Mouse (Mus musculus): ENCODE data around the gene Fau.

DNA sequence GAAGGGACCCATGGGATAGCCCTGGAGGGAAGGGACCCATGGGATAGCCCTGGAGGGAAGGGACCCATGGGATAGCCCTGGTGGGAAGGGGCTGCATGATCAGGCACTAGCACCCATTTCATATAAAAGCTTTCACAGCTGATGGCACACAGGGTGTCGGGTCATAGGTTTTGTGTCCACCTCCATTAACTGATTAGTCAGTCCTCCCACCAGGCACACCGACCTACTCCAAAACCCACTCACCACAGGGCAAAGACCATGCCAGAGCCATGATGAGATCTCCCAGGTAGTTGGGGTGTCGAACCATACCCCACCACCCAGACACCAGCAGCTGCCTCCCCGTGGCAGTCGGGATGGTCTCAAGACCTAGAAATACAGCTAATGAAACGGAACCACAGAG lies 5.4 kb downstream of the Fau start:
- TF ChIP-seq CTCF (conservative IDR thresholded peaks at IDR 0.05; ENCODE audit: low read length) = no peak
- TF ChIP-seq POU5F1 (IDR thresholded peaks at IDR 0.05; ENCODE audit: borderline replicate concordance, low read length) = no peak
- no peak for TF ChIP-seq NANOG (IDR thresholded peaks at IDR 0.05; ENCODE audit: borderline replicate concordance, low read length)

All from E14TG2a.4 (cell line).